In the genomic region with DNA sequence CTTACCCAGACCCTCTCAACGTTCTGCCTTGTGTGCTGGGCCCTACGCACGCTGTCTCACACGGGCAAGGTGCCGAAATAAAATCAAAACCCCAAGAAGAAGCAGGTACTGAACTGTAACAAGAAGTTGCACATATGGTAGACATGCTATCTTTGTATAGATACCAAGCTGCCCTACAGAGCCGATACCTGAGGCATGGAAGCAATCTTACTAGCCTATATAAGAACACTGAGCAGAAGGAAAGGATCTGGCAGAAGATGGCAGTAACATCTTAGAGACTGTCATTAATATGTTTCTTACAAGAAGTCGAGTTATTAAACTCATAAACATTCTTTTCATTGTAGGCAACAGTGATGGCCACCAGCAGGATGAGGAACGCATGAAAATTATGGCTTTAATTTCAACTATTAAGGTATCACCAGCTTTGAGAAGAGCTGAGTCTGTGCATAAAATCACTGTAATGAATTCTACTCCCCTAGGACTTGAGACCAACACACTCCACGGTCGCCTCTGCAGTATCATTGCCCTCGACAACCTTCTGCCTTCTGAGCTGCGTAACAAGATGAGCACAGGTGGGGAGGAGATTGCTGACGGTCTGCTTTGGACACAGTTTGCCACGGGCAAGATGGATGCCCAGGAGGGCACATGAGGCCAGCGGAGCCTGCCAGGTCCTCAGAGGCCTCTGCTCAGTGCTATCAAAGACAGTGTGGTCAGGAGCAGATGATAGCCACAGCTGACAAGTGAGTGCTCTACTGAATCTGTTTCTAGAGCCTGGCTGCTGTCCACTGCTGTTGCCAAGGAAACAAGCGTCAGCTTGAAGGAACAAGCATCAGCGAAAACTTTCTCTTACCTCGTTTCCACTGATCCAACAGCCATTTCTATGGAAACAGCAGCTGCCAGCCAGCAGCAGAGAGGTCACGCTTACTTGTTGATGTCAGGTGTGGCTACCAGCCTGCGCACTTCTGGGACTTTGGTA, we compare ENCODE assay signal across 8 mouse cellular contexts.
DNase-seq lines count a peak whose midpoint lies in the region; ATAC-seq and TF ChIP-seq lines count a peak whose summit lies in the region.

No protein-coding gene starts in this region.

- no peak overlapping the region for H3K27ac ChIP-seq in lung, embryonic 14.5 days (ENCODE audit: low read depth)

- intact Hi-C loops in left cerebral cortex, postnatal 14 days (cut with DNase I) = no loop called here

- H3K27me3 ChIP-seq in lung, embryonic 14.5 days (ENCODE audit: insufficient read depth, low read length) = no peaks in the 10 kb centered on the region

- no peak overlapping the region for H3K4me2 ChIP-seq in lung, embryonic 14.5 days

- no peak for TF ChIP-seq POLR2A in lung, adult 2 months (IDR thresholded peaks at IDR 0.05; ENCODE audit: borderline replicate concordance, extremely low read depth, low read depth, low read length)

- no peak for ATAC-seq in lung, embryonic 14.5 days (ENCODE audit: insufficient read depth)

- H3K4me3 ChIP-seq in lung, embryonic 14.5 days (ENCODE audit: low read depth, low read length) = no peak overlapping the region
- H3K4me3 ChIP-seq in lung, adult 2 months (replicated peaks; ENCODE audit: extremely low read depth, low read depth, low read length) = no peak overlapping the region

- WGBS in lung, embryonic 14.5 days = 70% methylated on average over 20 of the region's 20 CpGs
- 74% methylated on average over 20 of the region's 20 CpGs for WGBS in lung, adult 2 months

- no peak overlapping the region for H3K9ac ChIP-seq in lung, embryonic 14.5 days

- no peaks in the 10 kb centered on the region for H3K4me1 ChIP-seq in lung, embryonic 14.5 days (ENCODE audit: insufficient read depth)
- H3K4me1 ChIP-seq in lung, adult 2 months (ENCODE audit: control insufficient read depth, insufficient read depth, low read length) = no peaks in the 10 kb centered on the region

- TF ChIP-seq CTCF in lung, embryonic 14.5 days (IDR thresholded peaks at IDR 0.05; ENCODE audit: low read depth) = no peak
- no peak for TF ChIP-seq CTCF in lung, adult 2 months (IDR thresholded peaks at IDR 0.05; ENCODE audit: insufficient read depth, low read length)

- H3K9me3 ChIP-seq in lung, embryonic 14.5 days (ENCODE audit: low read depth, low read length) = no peaks in the 10 kb centered on the region

- peak; percentile 32 for DNase-seq in cerebellum, adult 9-11 months
- DNase-seq in cerebellum, adult 11 months = no peak
- DNase-seq in lung, embryonic 14.5 days = peak; percentile 55
- no peak for DNase-seq in lung, adult 2 months
- DNase-seq in left cerebral cortex, postnatal 14 days (ENCODE audit: low spot score in 2 of 2) = peak; percentile 70 to 87
- DNase-seq in right cerebral cortex, postnatal 4 days = peak; percentile 66
- DNase-seq in urinary bladder, postnatal 36 days (ENCODE audit: low spot score in 2 of 2) = no peak
- DNase-seq in spleen, adult 18-20 months = no peak

- H3K36me3 ChIP-seq in lung, embryonic 14.5 days (ENCODE audit: insufficient read depth) = 0 out of 2 replicates have a peak, but pooled peaks cover 2% of the 10 kb centered on the region

Comparison
In these comparisons a context has a peak if more than half of its experiments do, and no peak if none do; other contexts are left out.
1. DNase-seq: peak in cerebellum, adult 9-11 months (single experiment), lung, embryonic 14.5 days (single experiment), left cerebral cortex, postnatal 14 days (2 of 2) and right cerebral cortex, postnatal 4 days (single experiment); none in cerebellum, adult 11 months (single experiment), lung, adult 2 months (single experiment), urinary bladder, postnatal 36 days (0 of 2) and spleen, adult 18-20 months (0 of 2).